Mouse (Mus musculus): ENCODE data around the gene Cd22.
A peak's percentile ranks its signal among the peaks of the same experiment; 100 is the strongest.
"Not testable (repeated sequence)": the region's sequence is repeated elsewhere in the genome, so short reads cannot be mapped to it uniquely, and the experiment has no call there.

Gene Cd22

GRCm38 (mm10) chr7:30880176-30880575 lies at the start of gene Cd22:
Gene Cd22, minus strand, starts transcription at chr7:30880342.
- no peak for DNase-seq (ENCODE audit: low read depth, low spot score)

GRCm38 (mm10) chr7:30924581-30924980 lies 44.4 kb upstream of the Cd22 start, which contains the start of gene Hamp2:
Gene Hamp2, minus strand, starts transcription at chr7:30924681.
- not testable (repeated sequence) for DNase-seq (ENCODE audit: low read depth, low spot score)

GRCm38 (mm10) chr7:30924071-30924470 lies 43.9 kb upstream of the Cd22 start:
- DNase-seq (ENCODE audit: low read depth, low spot score), result no peak

GRCm38 (mm10) chr7:30922490-30922889 lies 42.3 kb upstream of the Cd22 start:
- not testable (repeated sequence) for DNase-seq (ENCODE audit: low read depth, low spot score)

GRCm38 (mm10) chr7:30920217-30920616 lies 40.1 kb upstream of the Cd22 start:
- no peak for DNase-seq (ENCODE audit: low read depth, low spot score)

- DNase-seq (ENCODE audit: low read depth, low spot score), result no peak
These were observed 37.1 kb upstream of the Cd22 start for GRCm38 (mm10) chr7:30917219-30917618.

- DNase-seq (ENCODE audit: low read depth, low spot score), result no peak
These were observed 36.6 kb upstream of the Cd22 start for GRCm38 (mm10) chr7:30916713-30917112.

- no peak for DNase-seq (ENCODE audit: low read depth, low spot score)
These were observed 34.6 kb upstream of the Cd22 start, which contains the start of gene Mag for GRCm38 (mm10) chr7:30914732-30915131. Gene Mag, minus strand, starts transcription at chr7:30914873.

GRCm38 (mm10) chr7:30909773-30910172 lies 29.6 kb upstream of the Cd22 start:
- DNase-seq (ENCODE audit: low read depth, low spot score), result no peak

GRCm38 (mm10) chr7:30908992-30909431 lies 28.9 kb upstream of the Cd22 start:
- no peak for DNase-seq (ENCODE audit: low read depth, low spot score)

- peak; percentile 28 for DNase-seq (ENCODE audit: low read depth, low spot score)
These were observed 28.3 kb upstream of the Cd22 start for GRCm38 (mm10) chr7:30908277-30908991.

- no peak for DNase-seq (ENCODE audit: low read depth, low spot score)
These were observed 23.9 kb upstream of the Cd22 start for GRCm38 (mm10) chr7:30904042-30904441.

GRCm38 (mm10) chr7:30895217-30895616 lies 15.1 kb upstream of the Cd22 start:
- no peak for DNase-seq (ENCODE audit: low read depth, low spot score)

GRCm38 (mm10) chr7:30892515-30892914 lies 12.4 kb upstream of the Cd22 start:
- no peak for DNase-seq (ENCODE audit: low read depth, low spot score)

GRCm38 (mm10) chr7:30891746-30892145 lies 11.6 kb upstream of the Cd22 start:
- DNase-seq (ENCODE audit: low read depth, low spot score), result no peak

GRCm38 (mm10) chr7:30890681-30891080 lies 10.5 kb upstream of the Cd22 start:
- no peak for DNase-seq (ENCODE audit: low read depth, low spot score)

GRCm38 (mm10) chr7:30888786-30889185 lies 8.6 kb upstream of the Cd22 start:
- no peak for DNase-seq (ENCODE audit: low read depth, low spot score)

GRCm38 (mm10) chr7:30887568-30888188 lies 7.5 kb upstream of the Cd22 start:
- no peak for DNase-seq (ENCODE audit: low read depth, low spot score)

- no peak for DNase-seq (ENCODE audit: low read depth, low spot score)
These were observed 6.7 kb upstream of the Cd22 start for GRCm38 (mm10) chr7:30886852-30887251.

- no peak for DNase-seq (ENCODE audit: low read depth, low spot score)
These were observed 3.9 kb upstream of the Cd22 start for GRCm38 (mm10) chr7:30884047-30884446.

GRCm38 (mm10) chr7:30881367-30881766 lies 1.2 kb upstream of the Cd22 start:
- no peak for DNase-seq (ENCODE audit: low read depth, low spot score)

- DNase-seq (ENCODE audit: low read depth, low spot score), result no peak
These were observed 1.2 kb downstream of the Cd22 start for GRCm38 (mm10) chr7:30878950-30879349.

GRCm38 (mm10) chr7:30873083-30873482 lies 7.1 kb downstream of the Cd22 start:
- peak; percentile 61 for DNase-seq (ENCODE audit: low read depth, low spot score)

Data from WW6 (cell line).